Mouse (Mus musculus): ENCODE data around the gene Sned1. TPM values are rescaled to one million over a fixed set of nuclear protein-coding genes. Genes with fewer than 3 reads are reported as not detected.
"Not testable (repeated sequence)": the region's sequence is repeated elsewhere in the genome, so short reads cannot be mapped to it uniquely, and the experiment has no call there.

The Sned1 gene
- polyA plus RNA-seq, 1 experiment from 2014 or later, result 0.29 TPM

GRCm38 (mm10) chr1:93272409-93272821 is 36.8 kb downstream of the Sned1 start:
- Histone ChIP-seq H3K27me3 (peaks cover 3% of the 10 kb centered on the region; the same call in 1 of the 2 replicates), H3K4me1 (replicated peaks) (no peaks in the 10 kb centered on the region), H3K9me3 (replicated peaks) (no peaks in the 10 kb centered on the region), H3K9ac (no peak overlapping the region), H3K4me2 (no peak overlapping the region), H3K4me3 (replicated peaks) (no peak overlapping the region), H3K36me3 (no peaks in the 10 kb centered on the region), H3K27ac (no peak overlapping the region)
- ATAC-seq (ENCODE audit: low read depth) (no peak), DNase-seq (no peak)
- WGBS (ENCODE audit: insufficient replicate concordance), result 2% methylated on average over 16 of the region's 16 CpGs

DNA sequence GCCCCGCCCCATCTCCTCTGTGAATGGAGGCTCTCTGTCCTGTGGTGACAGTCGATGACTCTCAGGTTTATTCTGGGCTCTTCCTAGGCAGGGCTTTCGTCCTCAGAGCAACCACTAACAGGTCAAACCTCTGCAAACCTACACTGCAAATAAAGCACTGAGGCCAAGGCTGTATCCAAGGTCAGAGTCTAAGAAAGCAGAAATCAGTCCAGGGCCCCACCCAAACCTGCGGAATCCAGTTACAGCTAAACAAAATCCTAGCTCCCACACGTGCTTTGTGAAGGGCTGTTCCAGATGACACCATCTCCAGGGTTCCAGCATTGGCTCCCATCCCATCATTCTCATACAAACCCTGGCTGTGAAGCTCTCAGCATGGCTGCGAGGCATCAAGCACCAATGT is 39.9 kb downstream of the Sned1 start:
- Histone ChIP-seq H3K27me3 (peaks cover 3% of the 10 kb centered on the region; the same call in 1 of the 2 replicates), H3K4me2 (no peak overlapping the region), H3K27ac (no peak overlapping the region), H3K4me1 (replicated peaks) (no peaks in the 10 kb centered on the region), H3K4me3 (replicated peaks) (no peak overlapping the region), H3K9ac (no peak overlapping the region), H3K9me3 (replicated peaks) (no peaks in the 10 kb centered on the region), H3K36me3 (no peaks in the 10 kb centered on the region)
- DNase-seq (no peak), ATAC-seq (ENCODE audit: low read depth) (no peak)
- WGBS (ENCODE audit: insufficient replicate concordance), result 59% methylated on average over 6 of the region's 6 CpGs

DNA sequence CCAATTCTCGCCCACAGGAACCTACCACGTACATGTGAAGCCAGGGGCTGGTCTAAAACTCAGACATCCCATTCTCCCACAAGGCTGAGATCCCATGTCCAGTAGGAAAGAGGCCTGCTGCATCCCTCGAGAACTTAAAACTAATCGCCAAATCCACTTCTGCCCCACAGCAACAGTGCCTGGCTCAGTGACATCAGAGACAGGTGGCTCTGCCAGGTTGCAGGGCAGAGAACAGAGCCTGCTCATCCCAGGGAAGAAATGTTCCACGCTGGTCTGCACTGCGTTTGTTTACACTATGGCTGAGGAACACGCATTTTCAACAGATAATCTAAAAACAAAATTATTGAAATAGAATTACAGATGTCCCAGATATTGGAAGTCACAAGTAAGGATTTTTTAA is 41.4 kb downstream of the Sned1 start:
- Histone ChIP-seq H3K9me3 (replicated peaks) (no peaks in the 10 kb centered on the region), H3K27ac (no peak overlapping the region), H3K9ac (no peak overlapping the region), H3K4me1 (replicated peaks) (no peaks in the 10 kb centered on the region), H3K4me2 (no peak overlapping the region), H3K4me3 (replicated peaks) (no peak overlapping the region), H3K27me3 (no peaks in the 10 kb centered on the region), H3K36me3 (no peaks in the 10 kb centered on the region)
- WGBS (ENCODE audit: insufficient replicate concordance), result 60% methylated on average over 7 of the region's 7 CpGs
- DNase-seq (no peak), ATAC-seq (ENCODE audit: low read depth) (no peak)

DNA sequence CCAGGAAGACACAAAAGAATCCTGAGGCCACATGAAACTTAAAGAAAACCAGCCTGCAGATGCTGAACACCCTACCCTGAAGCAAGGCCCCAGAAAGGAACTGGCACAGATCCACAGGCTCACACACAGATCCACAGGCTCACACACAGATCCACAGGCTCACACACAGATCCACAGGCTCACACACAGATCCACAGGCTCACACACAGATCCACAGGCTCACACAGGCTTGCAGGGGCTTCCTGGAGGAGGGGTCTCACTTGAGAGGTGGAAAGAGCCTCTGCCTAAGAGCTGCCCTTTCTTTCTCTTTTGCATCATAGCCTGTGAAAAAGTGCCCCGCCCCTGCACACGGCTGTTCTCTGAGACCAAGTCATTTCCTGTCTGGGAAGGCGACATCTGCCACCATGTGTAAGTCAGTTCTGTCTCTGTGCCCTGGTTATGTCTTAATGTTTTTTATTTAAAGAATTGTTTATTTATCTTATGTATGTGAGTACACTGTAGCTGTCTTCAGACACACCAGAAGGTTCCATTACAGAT is 54.1 kb downstream of the Sned1 start:
- H3K9me3 ChIP-seq (replicated peaks), result no peaks in the 10 kb centered on the region
- no peak overlapping the region for H3K9ac ChIP-seq
- H3K4me3 ChIP-seq (replicated peaks), result no peak overlapping the region
- no peak overlapping the region for H3K27ac ChIP-seq
- no peak for ATAC-seq (ENCODE audit: low read depth)
- H3K36me3 ChIP-seq, result no peaks in the 10 kb centered on the region
- H3K4me1 ChIP-seq (replicated peaks), result no peaks in the 10 kb centered on the region
- no peaks in the 10 kb centered on the region for H3K27me3 ChIP-seq
- WGBS (ENCODE audit: insufficient replicate concordance), result 14% methylated on average over 3 of the region's 3 CpGs
- no peak for DNase-seq
- no peak overlapping the region for H3K4me2 ChIP-seq

- Histone ChIP-seq H3K27ac (no peak overlapping the region), H3K9ac (no peak overlapping the region), H3K9me3 (replicated peaks) (no peaks in the 10 kb centered on the region), H3K36me3 (peaks cover 5% of the 10 kb centered on the region; the same call in 1 of the 2 replicates), H3K4me3 (replicated peaks) (no peak overlapping the region), H3K27me3 (no peaks in the 10 kb centered on the region), H3K4me2 (no peak overlapping the region), H3K4me1 (replicated peaks) (no peaks in the 10 kb centered on the region)
- 44% methylated on average over 4 of the region's 4 CpGs for WGBS (ENCODE audit: insufficient replicate concordance)
- ATAC-seq (ENCODE audit: low read depth) (no peak), DNase-seq (no peak)
These were observed 55.3 kb downstream of the Sned1 start for GRCm38 (mm10) chr1:93290956-93291355.

DNA sequence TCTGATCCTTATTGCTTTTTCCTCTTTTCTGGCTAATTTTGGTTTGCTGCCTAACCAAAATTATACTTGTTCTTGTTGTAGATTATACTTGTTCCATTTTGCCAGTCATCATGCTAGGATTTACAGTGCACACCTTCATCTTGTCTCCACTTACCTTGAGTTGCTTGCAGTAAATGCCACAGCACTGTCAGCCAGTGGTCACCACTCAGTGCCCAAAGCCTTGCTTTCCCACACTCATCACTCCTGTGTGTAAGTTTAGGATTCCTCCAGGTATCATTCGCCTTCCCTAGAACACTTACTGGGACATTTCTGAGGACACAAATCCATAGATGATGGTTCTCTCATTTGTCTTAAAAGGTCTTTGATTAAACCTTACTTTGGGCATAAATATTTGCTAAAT is 56.0 kb downstream of the Sned1 start:
- no peaks in the 10 kb centered on the region for H3K27me3 ChIP-seq
- H3K36me3 ChIP-seq, result peaks cover 12% of the 10 kb centered on the region
- H3K4me1 ChIP-seq (replicated peaks), result no peaks in the 10 kb centered on the region
- DNase-seq (no peak), ATAC-seq (ENCODE audit: low read depth) (no peak)
- H3K9ac ChIP-seq, result no peak overlapping the region
- H3K27ac ChIP-seq, result no peak overlapping the region
- H3K4me3 ChIP-seq (replicated peaks), result no peak overlapping the region
- H3K4me2 ChIP-seq, result no peak overlapping the region
- 68% methylated on average over 1 of the region's 1 CpGs for WGBS (ENCODE audit: insufficient replicate concordance)
- no peaks in the 10 kb centered on the region for H3K9me3 ChIP-seq (replicated peaks)

DNA sequence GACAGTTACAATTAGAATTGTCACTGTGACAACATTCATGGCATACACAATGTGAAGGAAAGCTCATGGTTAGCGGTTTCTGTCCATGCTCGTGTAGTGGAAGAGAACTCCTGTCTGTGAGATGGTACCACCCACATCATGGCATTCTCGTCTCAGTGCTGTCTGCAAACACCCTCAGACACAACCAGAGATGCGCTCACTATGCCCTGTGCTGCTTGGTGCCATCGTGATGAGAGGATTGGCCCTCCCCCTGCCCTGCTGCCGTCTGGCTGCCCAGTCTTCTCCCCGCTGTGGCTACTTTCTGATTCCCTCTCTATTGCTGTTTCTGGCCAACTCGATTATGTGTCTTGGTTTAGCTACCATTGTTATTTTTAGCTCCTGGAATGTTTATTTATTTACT is 56.4 kb downstream of the Sned1 start:
- H3K4me3 ChIP-seq (replicated peaks), result no peak overlapping the region
- ATAC-seq (ENCODE audit: low read depth), result no peak
- no peak overlapping the region for H3K4me2 ChIP-seq
- no peak overlapping the region for H3K27ac ChIP-seq
- WGBS (ENCODE audit: insufficient replicate concordance), result 64% methylated on average over 8 of the region's 8 CpGs
- H3K4me1 ChIP-seq (replicated peaks), result no peaks in the 10 kb centered on the region
- no peaks in the 10 kb centered on the region for H3K27me3 ChIP-seq
- no peak for DNase-seq
- H3K36me3 ChIP-seq, result peaks cover 14% of the 10 kb centered on the region
- no peak overlapping the region for H3K9ac ChIP-seq
- H3K9me3 ChIP-seq (replicated peaks), result no peaks in the 10 kb centered on the region

DNA sequence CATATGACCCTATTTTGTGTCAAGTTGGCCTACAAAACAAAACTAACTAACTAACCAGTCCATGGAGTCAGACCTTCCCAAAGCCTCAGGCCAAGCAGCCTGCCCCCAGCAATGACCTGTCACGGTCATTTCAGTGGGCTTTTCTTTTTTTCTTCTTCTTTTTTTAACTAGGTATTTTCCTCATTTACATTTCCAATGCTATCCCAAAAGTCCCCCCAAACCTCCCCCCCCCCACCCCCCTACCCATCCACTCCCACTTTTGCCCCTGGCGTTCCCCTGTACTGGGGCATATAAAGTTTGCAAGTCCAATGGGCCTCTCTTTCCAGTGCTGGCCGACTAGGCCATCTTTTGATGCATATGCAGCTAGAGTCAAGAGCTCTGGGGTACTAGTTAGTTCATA is 58.9 kb downstream of the Sned1 start:
- H3K4me1 ChIP-seq (replicated peaks); H3K4me3 ChIP-seq (replicated peaks); H3K9ac ChIP-seq; DNase-seq; ATAC-seq (ENCODE audit: low read depth); H3K27ac ChIP-seq; H3K27me3 ChIP-seq; H3K9me3 ChIP-seq (replicated peaks); H3K4me2 ChIP-seq: not testable (repeated sequence)
- WGBS (ENCODE audit: insufficient replicate concordance), result 62% methylated on average over 3 of the region's 3 CpGs
- peaks cover 33% of the 10 kb centered on the region for H3K36me3 ChIP-seq

DNA sequence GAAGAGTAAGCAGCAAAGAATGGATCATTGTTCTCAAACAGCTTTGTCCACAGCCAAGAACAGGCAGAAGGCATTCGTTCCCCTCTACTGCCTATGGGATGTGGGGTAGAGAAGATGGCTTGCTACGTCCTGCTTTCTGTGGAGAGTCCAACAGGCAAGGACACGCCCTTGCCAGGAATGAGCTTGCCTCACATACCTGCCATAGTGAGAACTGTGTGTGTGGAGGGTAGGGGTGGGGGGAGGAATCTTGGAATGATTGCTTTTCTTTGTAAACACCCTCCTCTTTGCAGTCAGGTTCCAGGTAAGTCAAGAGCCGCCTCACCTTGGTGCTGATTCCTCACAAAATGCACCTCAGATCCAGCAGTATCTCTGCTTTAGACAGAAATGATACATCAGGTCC is 64.2 kb downstream of the Sned1 start:
- H3K4me1 ChIP-seq (replicated peaks), result peaks cover 7% of the 10 kb centered on the region
- H3K4me2 ChIP-seq, result no peak overlapping the region
- H3K36me3 ChIP-seq, result peaks cover 81% of the 10 kb centered on the region
- DNase-seq, result no peak
- WGBS (ENCODE audit: insufficient replicate concordance), result 74% methylated on average over 4 of the region's 4 CpGs
- no peak overlapping the region for H3K4me3 ChIP-seq (replicated peaks)
- no peaks in the 10 kb centered on the region for H3K9me3 ChIP-seq (replicated peaks)
- no peak overlapping the region for H3K27ac ChIP-seq
- ATAC-seq (ENCODE audit: low read depth), result no peak
- H3K27me3 ChIP-seq, result no peaks in the 10 kb centered on the region
- H3K9ac ChIP-seq, result no peak overlapping the region

GRCm38 (mm10) chr1:93300578-93300977 is 64.9 kb downstream of the Sned1 start:
- no peak for DNase-seq
- 80% methylated on average over 3 of the region's 3 CpGs for WGBS (ENCODE audit: insufficient replicate concordance)
- no peak overlapping the region for H3K9ac ChIP-seq
- no peak overlapping the region for H3K4me2 ChIP-seq
- H3K9me3 ChIP-seq (replicated peaks), result no peaks in the 10 kb centered on the region
- H3K36me3 ChIP-seq, result peaks cover 79% of the 10 kb centered on the region
- no peaks in the 10 kb centered on the region for H3K27me3 ChIP-seq
- H3K27ac ChIP-seq, result no peak overlapping the region
- H3K4me3 ChIP-seq (replicated peaks), result no peak overlapping the region
- ATAC-seq (ENCODE audit: low read depth), result no peak
- H3K4me1 ChIP-seq (replicated peaks), result peaks cover 14% of the 10 kb centered on the region

DNA sequence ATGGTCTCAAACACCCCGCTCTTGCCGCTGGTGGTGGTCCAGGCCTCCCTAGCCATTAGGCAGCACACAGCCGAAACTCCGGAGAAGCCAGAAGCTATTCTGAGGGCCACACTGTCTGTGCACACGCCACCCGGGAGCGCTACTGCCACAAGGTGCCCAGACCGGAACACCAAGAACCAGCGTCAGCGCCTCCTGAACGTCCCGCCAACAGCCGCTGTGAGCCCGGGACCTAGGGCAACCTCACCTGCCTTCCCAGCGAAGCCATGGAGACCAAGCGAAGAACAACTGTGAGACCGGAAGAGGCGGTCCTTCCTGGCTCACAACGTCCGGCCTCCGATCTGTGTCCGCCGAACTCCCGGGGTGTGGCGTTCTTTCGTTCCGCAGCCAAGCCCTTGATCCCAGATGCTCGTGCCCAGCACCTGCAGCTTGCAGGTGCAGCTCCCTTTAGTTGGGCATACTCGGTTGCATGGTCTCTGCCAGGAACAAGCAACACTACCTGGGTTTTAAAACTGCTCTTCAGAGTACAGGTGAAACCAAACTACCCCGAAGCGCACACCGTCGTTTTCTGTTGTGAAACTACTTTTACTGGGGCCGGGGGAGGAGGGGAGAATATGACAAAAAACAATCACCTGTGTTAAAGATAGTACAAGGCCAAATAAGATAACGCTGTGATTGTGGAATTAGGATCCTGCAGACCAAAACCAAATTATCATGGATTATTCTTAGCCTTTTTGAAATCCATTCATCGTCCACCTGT is 70.1 kb downstream of the Sned1 start, which contains the start of gene Mterf4:
Gene Mterf4 (minus strand): TSS at position 335 of the 757 bp plus-strand sequence.
- no peaks in the 10 kb centered on the region for H3K9me3 ChIP-seq (replicated peaks)
- WGBS (ENCODE audit: insufficient replicate concordance), result 7% methylated on average over 36 of the region's 36 CpGs
- no peaks in the 10 kb centered on the region for H3K27me3 ChIP-seq
- ATAC-seq (ENCODE audit: low read depth) (peak; percentile 94), DNase-seq (peak; percentile 65)
- peak within 1 kb of the TSS; percentile 86 for H3K9ac ChIP-seq
- H3K36me3 ChIP-seq, result peaks cover 46% of the 10 kb centered on the region
- H3K4me1 ChIP-seq (replicated peaks), result peaks cover 14% of the 10 kb centered on the region
- H3K4me3 ChIP-seq (replicated peaks), result peak within 1 kb of the TSS; percentile 85
- peak within 1 kb of the TSS; percentile 83 for H3K4me2 ChIP-seq
- H3K27ac ChIP-seq, result peak within 1 kb of the TSS; percentile 39; the same call in 1 of the 2 replicates

GRCm38 (mm10) chr1:93323973-93324372 is 88.3 kb downstream of the Sned1 start:
- Histone ChIP-seq H3K4me2 (no peak overlapping the region), H3K36me3 (peaks cover 89% of the 10 kb centered on the region), H3K9ac (no peak overlapping the region), H3K27me3 (no peaks in the 10 kb centered on the region), H3K9me3 (replicated peaks) (no peaks in the 10 kb centered on the region), H3K4me3 (replicated peaks) (no peak overlapping the region), H3K27ac (no peak overlapping the region), H3K4me1 (replicated peaks) (no peaks in the 10 kb centered on the region)
- WGBS (ENCODE audit: insufficient replicate concordance), result 79% methylated on average over 6 of the region's 6 CpGs
- DNase-seq (no peak), ATAC-seq (ENCODE audit: low read depth) (no peak)
